Mouse (Mus musculus): Measurements from ENCODE around the gene Errfi1. TPM values are rescaled to one million over a fixed set of nuclear protein-coding genes. Genes with fewer than 3 reads are reported as not detected.

Gene Errfi1
- total RNA-seq, 1 experiment from 2014 or later: 2.5 TPM

Other genes with a start within 250 kb of the Errfi1 start
- 0.06 TPM in 1 of 2 replicates, not detected in the other for gene Slc45a1, start 201.7 kb upstream of the Errfi1 start, total RNA-seq (2017)
- gene Park7, start 60.5 kb downstream of the Errfi1 start, total RNA-seq (2017): 354 and 401 TPM in 2 replicates
- 1.3 TPM in 1 of 2 replicates, not detected in the other for gene Tnfrsf9, start 60.6 kb downstream of the Errfi1 start, total RNA-seq (2017)
- not detected in 2 replicates for gene Uts2, start 143.2 kb downstream of the Errfi1 start, total RNA-seq (2017)
- gene Per3, start 190.7 kb downstream of the Errfi1 start, total RNA-seq (2017): 10.0 and 11.0 TPM in 2 replicates
- gene Vamp3, start 204.0 kb downstream of the Errfi1 start, total RNA-seq (2017): 86.8 and 97.3 TPM in 2 replicates
- not detected in 2 replicates for gene Gm13090, start 235.7 kb downstream of the Errfi1 start, total RNA-seq (2017)

All from hematopoietic stem cell, adult 5-6 weeks (primary cell).